Mouse (Mus musculus) layer of hippocampus, adult 18-20 months (tissue): ENCODE measurements at regions not wholly inside any gene's neighbourhood (a gene's known extent, or its start where the extent isn't known, plus 50 kb on each side); places are given as distances from the start of the nearest gene placed in this dataset.

ENCODE experiments used
- DNase-seq, 2 experiments: peaks; one replicate each; pipeline ENCODE4 v3.0.0; 2022; ENCODE audit warnings: low spot score in 2 of 2

DNA sequence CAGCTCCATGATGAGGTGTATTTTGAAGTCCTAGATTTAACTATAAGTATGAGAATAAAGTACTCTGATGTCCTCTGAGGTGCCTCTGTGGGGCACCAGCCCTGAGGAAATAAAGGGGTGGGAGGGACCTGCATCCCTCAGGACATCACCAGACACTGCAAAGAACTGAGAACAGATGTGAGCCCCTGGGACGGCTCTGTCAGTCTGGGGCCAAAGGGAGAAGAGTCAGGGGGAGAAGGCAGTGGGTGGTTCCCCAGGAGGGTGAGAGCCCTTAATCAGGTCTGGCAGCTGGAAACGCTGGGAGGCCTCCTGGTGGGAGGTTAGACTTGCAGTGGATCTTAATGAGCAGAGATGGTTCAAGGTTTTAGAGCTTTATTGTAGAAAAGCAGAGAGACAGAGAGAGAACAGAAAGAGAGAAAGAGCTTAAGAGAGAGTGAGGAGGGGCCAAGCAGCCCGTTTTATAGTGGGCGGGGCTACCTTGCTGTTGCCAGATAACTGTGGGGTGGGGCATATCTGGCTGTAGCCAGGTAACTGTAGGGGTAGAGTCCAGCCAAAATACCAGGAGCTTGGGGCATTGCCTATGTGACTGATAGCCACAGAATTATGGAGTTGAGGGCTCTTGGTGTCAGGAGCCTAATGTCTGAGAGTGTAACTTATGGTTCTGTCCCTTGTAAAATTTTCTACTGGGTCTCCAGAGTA lies 97.3 kb upstream of the Tmtc4 start:
- no peak for DNase-seq

DNA sequence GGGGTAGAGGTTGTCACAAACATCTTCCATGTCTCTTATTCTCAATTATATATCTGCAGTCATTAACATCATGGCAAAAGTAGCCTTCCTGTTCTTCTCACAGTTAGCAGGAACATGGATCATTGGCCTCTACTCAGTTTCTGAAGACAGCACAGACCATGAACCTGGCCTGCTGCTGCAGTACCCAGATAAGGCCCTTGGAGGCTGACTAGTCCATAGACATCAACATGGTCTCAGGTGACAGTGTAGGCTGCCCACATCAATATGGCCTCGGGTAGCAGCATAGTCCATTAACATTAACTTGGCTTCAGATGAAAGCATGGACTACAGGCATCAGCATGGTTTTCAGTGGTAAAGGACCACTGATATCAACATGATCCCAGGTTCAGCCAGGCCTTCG lies 95.9 kb upstream of the Tmtc4 start:
- DNase-seq: no peak

DNA sequence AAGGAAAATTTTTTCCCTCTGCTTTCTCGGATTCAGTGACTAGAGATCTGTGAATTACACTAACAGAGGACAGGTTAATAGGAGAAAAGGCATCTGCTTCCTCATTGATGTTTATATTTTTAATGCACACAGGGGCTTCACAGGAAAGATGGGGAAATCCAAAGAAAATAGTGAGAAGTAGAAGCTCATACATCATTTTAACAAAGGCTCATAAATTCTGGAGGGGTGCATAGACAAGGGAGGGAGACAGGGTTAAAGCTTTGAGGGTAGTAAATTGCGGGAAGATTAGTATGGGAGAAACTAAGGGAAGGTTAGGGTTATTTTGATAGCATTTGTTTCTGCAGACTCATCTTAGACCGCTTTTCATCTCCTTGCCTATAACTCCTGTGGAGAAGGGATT lies 95.0 kb upstream of the Tmtc4 start:
- no peak for DNase-seq

DNA sequence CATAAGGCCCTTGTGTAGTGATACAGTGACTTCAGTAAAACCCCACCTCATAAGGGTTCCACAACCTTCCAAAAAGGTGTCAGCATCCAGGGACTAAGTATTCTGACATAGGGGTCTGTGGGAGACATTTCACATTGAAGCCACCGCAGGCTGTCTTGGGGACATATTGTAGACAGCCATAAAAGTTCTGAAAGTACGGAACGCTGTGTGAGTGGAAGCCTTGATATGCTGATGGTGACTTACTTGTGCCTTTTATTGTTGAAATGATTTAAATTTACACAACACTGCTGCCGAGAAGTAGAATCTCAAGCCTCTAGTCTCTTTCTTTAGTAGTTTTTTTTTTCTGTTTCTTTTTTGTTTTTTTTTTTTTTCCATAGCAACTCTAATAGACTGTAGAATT lies 82.5 kb upstream of the Tmtc4 start:
- no peak for DNase-seq

DNA sequence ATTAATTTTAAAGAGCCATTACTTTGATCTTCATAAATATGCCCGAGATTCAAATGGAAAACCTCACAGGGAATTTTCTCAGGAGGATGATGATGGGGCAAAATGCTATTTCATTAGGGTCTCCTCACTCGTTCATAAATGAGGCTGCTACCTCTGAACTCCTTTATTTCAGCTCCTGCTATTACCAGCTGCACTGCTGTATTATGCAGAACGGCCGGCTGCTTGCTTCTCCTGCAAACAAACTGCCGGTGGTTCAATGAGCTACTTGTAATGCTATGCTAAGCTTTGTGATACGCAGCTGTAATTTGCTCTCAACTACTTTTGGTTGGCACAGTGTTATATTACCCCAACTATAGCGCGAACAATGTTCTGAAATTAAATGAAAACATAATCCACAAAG lies 81.7 kb upstream of the Tmtc4 start:
- peak in 1 of 2 experiments; percentile 5 for DNase-seq

DNA sequence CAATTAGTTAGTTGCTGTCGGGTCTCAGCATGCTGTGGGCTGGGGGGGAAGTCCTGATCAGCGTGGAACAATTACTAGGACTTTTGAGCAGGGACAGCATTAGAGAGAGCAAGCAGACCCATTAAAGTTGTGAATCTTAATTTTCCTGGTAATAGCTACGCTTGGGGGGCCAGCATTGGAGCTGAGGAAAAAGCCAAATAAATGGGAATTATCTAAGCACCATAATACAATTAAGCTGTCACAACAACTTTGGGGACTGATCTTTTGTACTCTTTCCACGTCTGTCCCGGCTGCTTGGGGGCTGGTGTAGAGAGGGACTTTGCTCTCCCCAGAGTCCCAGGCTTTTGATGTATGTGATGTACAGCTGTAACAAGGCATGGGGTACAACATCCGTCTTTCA lies 81.3 kb upstream of the Tmtc4 start:
- no peak for DNase-seq

DNA sequence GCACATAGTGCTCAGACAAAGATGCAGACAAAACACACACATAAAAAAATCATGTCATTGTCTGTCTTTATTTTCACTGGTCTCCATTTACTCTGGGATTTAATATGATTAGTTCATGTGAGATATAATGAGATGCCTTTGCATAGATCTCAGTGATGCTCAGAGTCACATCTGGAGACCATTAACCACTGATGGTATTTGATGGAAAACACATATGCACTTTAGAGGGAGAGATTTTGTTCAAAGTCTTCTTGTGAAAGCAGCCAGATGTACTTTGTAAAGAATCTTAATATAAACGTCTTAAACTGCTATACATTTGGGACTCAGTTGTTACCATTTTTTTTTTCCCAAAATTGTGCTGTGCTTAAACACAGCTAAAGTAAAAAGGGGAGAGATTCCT lies 79.1 kb upstream of the Tmtc4 start:
- no peak for DNase-seq

DNA sequence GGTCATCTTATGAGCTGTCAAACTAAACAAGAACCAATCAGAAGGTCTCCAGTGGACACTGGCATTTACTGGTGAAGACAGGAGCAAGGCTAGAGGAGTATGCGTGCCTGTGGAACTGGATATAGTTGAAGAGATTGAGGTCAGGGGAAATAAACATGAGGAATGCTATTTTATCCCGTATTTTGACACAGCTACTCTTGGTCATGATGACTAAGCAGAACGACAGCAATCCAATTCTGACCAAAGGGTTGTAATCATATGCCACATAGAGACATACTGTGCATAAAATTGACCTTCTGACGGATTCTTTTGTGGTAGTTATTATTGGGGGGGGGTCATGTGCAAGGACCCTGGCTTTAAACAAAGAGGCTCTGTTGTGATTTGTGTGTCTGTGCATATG lies 73.1 kb upstream of the Tmtc4 start:
- no peak for DNase-seq

DNA sequence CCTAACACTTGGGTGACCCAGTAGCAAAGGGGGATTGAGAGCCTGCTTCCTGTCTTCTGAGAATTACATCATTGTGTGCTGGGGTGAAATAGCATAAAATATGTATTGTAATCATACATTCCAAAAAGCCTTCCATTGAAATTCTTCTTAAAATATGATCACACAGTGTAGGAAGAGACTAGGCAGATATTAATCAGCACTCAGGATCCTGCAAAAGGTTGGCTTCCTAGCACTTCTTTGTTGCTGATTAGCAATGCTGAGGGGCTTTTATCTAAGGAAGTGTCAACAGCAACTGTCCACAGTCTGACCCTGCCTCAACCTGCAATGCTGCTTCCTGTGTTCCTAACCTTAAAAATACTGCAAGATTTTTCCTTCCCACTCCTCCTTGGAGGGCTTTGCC lies 64.6 kb upstream of the Tmtc4 start:
- no peak for DNase-seq

DNA sequence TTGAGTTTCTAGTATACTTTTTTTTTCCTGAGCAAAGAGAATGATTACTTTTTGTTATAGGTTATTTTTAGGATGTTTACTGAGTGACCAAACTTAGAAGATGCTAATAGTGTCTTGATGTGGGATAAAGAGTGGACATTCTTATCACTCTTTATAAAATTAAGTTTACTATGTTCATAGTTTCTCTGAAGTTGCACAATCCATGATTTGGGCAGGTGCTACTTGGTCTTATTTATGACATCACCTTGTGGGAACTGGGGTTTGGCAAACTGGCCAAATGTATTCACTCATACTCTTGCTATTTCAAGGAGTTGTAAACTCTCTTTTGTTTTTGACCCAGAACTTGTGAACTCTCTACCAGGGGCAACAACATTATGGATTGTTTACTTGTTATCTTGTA lies 56.2 kb upstream of the Tmtc4 start:
- DNase-seq: no peak

DNA sequence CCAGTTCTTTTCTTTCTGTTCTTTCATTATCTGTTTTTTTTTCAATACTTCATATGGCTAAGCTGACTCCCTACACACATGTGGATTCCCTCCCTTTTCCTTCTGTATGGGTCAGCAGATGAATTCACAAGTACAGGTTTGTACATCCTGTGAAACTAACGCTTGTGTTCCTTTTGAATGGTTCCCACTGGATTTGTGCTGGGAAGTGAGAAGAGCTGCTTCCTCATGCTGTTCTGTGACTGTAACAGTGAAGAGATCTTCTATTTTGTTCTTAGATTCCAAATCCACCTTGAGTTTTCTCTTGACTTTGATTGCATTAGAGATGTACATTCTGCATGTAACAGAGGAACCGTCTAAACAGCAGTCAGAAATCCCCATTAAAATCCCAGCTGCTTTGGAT lies 53.6 kb upstream of the Tmtc4 start:
- peak in 1 of 2 experiments; percentile 10 for DNase-seq
